15 mouse cellular contexts compared by ENCODE assay signal in the genomic region with DNA sequence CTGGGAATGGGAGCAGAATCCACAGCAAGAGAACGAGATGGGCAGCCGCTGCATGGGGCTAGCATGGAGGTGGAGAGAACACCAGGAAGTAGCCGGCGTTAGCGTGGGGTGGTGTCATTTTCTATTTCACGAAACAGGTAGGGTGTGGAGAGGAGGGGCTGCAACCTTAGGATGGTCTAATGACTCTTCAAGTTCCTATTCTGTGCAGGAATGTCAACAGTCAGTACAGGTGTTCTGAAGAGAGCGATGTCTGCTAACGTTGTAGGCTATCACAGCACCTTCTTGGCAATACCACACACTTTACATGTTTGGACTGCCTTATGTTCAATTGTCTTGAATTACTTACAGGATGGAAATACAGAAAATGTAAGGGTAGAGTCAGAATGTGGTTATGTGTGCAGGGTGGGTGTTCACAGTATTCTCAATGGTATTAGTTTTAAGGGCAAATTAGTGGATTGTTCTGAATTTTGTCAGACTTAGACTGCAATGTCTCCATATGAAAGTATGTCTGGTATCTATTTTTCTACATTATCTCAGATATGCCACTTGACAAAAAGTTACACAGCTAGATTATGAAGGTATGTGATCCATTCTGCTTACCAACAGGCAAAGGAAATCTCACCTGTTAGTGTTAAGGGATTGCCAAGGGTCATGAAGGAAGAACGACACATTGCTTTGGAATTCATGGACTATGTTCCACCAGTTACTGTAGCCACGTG. TPM values are rescaled to one million over a fixed set of nuclear protein-coding genes. Genes with fewer than 3 reads are reported as not detected.
"Had no signal": no experiment of that assay in that cellular context is flagged by ENCODE, and none has a peak within 500 bp of the region (broad histone marks: within the 10 kb centered on the region; RNA-seq: fewer than 3 reads in every experiment).

No protein-coding gene starts in this region.

- H3K4me2 ChIP-seq: liver, embryonic 13.5 days; liver, embryonic 15.5 days; lung, embryonic 14.5 days; midbrain, embryonic 11.5 days; midbrain, embryonic 13.5 days; midbrain, embryonic 15.5 days; neural tube, embryonic 12.5 days had no signal

- H3K9ac ChIP-seq: liver, embryonic 13.5 days; liver, embryonic 15.5 days; liver, postnatal 0 days; lung, embryonic 14.5 days; midbrain, embryonic 13.5 days; midbrain, embryonic 15.5 days; neural tube, embryonic 12.5 days had no signal

- H3K36me3 ChIP-seq: liver, embryonic 13.5 days; liver, embryonic 15.5 days; midbrain, embryonic 13.5 days; midbrain, embryonic 15.5 days; neural tube, embryonic 12.5 days had no signal

- DNase-seq: liver, embryonic 13.5 days; liver, postnatal 0 days; lung, embryonic 14.5 days; right cerebral cortex, postnatal 14 days; thymus, adult 18-20 months; thymus, postnatal 14 days; thymus, postnatal 36 days had no signal

- ATAC-seq: liver, postnatal 0 days; midbrain, embryonic 13.5 days; midbrain, embryonic 15.5 days had no signal

- H3K27ac ChIP-seq: liver, embryonic 13.5 days; liver, embryonic 15.5 days; macrophage; midbrain, embryonic 13.5 days; midbrain, embryonic 15.5 days; neural tube, embryonic 12.5 days had no signal

- H3K27me3 ChIP-seq: liver, embryonic 13.5 days; liver, embryonic 15.5 days; midbrain, embryonic 13.5 days; midbrain, embryonic 15.5 days; neural tube, embryonic 12.5 days had no signal

- H3K4me1 ChIP-seq: liver, embryonic 13.5 days; liver, embryonic 15.5 days; midbrain, embryonic 13.5 days; midbrain, embryonic 15.5 days; neural tube, embryonic 12.5 days had no signal

- H3K4me3 ChIP-seq: liver, embryonic 13.5 days; liver, embryonic 15.5 days; megakaryocyte, embryonic 14.5 days; midbrain, embryonic 13.5 days; midbrain, embryonic 15.5 days; neural tube, embryonic 12.5 days had no signal

- H3K9me3 ChIP-seq: liver, embryonic 13.5 days; liver, embryonic 15.5 days; megakaryocyte, embryonic 14.5 days; midbrain, embryonic 13.5 days; midbrain, embryonic 15.5 days; neural tube, embryonic 12.5 days had no signal

RNA-seq across cellular contexts. Expression of a gene that starts 2.7 kb away (rescaled TPM):
- total RNA-seq: neutrophil, adult 5-6 weeks had no signal
- polyA plus RNA-seq: liver, embryonic 13.5 days; liver, embryonic 15.5 days; liver, postnatal 0 days; macrophage had no signal
